In genomic region chr6:88358210-88358609, GRCm38 (mm10) we compare ENCODE assay signal across 21 mouse cellular contexts.
"Had no signal": no experiment of that assay in that cellular context is flagged by ENCODE, and none has a peak within 500 bp of the region (broad histone marks: within the 10 kb centered on the region; RNA-seq: fewer than 3 reads in every experiment).

No protein-coding gene starts in this region.

- DNase-seq: liver, postnatal 0 days; lung, embryonic 14.5 days; lung, postnatal 14 days; lung, postnatal 36 days; retina, postnatal 1 day; right cerebral cortex, adult 18-20 months; right cerebral cortex, postnatal 25 days; right cerebral cortex, postnatal 4 days; spleen, adult 18-20 months; thymus, adult 18-20 months; thymus, postnatal 14 days; thymus, postnatal 36 days had no signal

- H3K4me2 ChIP-seq: liver, embryonic 15.5 days; lung, embryonic 14.5 days; midbrain, embryonic 11.5 days; midbrain, embryonic 13.5 days; midbrain, embryonic 15.5 days; neural tube, embryonic 13.5 days; neural tube, embryonic 15.5 days had no signal

- H3K27me3 ChIP-seq: liver, embryonic 15.5 days; midbrain, embryonic 13.5 days; midbrain, embryonic 15.5 days; neural tube, embryonic 13.5 days; neural tube, embryonic 15.5 days had no signal

- H3K4me1 ChIP-seq: liver, embryonic 15.5 days; megakaryocyte, embryonic 14.5 days; midbrain, embryonic 13.5 days; midbrain, embryonic 15.5 days; neural tube, embryonic 13.5 days; neural tube, embryonic 15.5 days had no signal

- H3K9me3 ChIP-seq: liver, embryonic 15.5 days; midbrain, embryonic 13.5 days; midbrain, embryonic 15.5 days; neural tube, embryonic 15.5 days had no signal

- ATAC-seq: liver, postnatal 0 days; midbrain, embryonic 13.5 days; midbrain, embryonic 15.5 days had no signal

- H3K9ac ChIP-seq: liver, embryonic 15.5 days; liver, postnatal 0 days; lung, embryonic 14.5 days; midbrain, embryonic 13.5 days; midbrain, embryonic 15.5 days; neural tube, embryonic 13.5 days; neural tube, embryonic 15.5 days had no signal

- H3K27ac ChIP-seq: liver, embryonic 15.5 days; macrophage; midbrain, embryonic 13.5 days; midbrain, embryonic 15.5 days; neural tube, embryonic 13.5 days; neural tube, embryonic 15.5 days had no signal

- H3K4me3 ChIP-seq: liver, embryonic 15.5 days; megakaryocyte, embryonic 14.5 days; midbrain, embryonic 13.5 days; midbrain, embryonic 15.5 days; myocyte; neural tube, embryonic 13.5 days; neural tube, embryonic 15.5 days had no signal
